Mouse (Mus musculus): ENCODE measurements around the gene Amotl2. TPM values are rescaled to one million over a fixed set of nuclear protein-coding genes. Genes with fewer than 3 reads are reported as not detected.
A peak's percentile ranks its signal among the peaks of the same experiment; 100 is the strongest.

The Amotl2 gene
- polyA plus RNA-seq, 1 experiment from 2014 or later = 38.6 TPM

- Histone ChIP-seq H3K9ac (ENCODE audit: low read length) (peak overlapping the region; percentile 100), H3K4me2 (ENCODE audit: low read depth, low read length) (peak overlapping the region; percentile 96)
- WGBS = 69% methylated on average over 4 of the region's 4 CpGs
Measured at GRCm38 (mm10) chr9:102722750-102723149, 6.3 kb downstream of the Amotl2 start.

GRCm38 (mm10) chr9:102723241-102723709 lies 6.8 kb downstream of the Amotl2 start:
- Histone ChIP-seq H3K4me2 (ENCODE audit: low read depth, low read length) (peak overlapping the region; percentile 96; the same call in 1 of the 2 replicates), H3K36me3 (ENCODE audit: control insufficient read depth, insufficient read depth) (peaks cover 60% of the 10 kb centered on the region), H3K9ac (ENCODE audit: low read length) (peak overlapping the region; percentile 100; the same call in 1 of the 2 replicates), H3K4me1 (ENCODE audit: control insufficient read depth, insufficient read depth, low read length) (peaks cover 80% of the 10 kb centered on the region), H3K27me3 (ENCODE audit: control insufficient read depth, insufficient read depth, low read length) (no peaks in the 10 kb centered on the region), H3K27ac (ENCODE audit: low read length) (peak overlapping the region; percentile 96), H3K4me3 (ENCODE audit: low read length) (no peak overlapping the region), H3K9me3 (replicated peaks; ENCODE audit: control insufficient read depth, low read length) (no peaks in the 10 kb centered on the region)
- WGBS = 80% methylated on average over 12 of the region's 12 CpGs
- no peak for ATAC-seq (replicated peaks; ENCODE audit: extremely low read depth, insufficient read depth, low FRiP score)

More at GRCm38 (mm10) chr9:102722750-102723149, 6.3 kb downstream of the Amotl2 start:
- Histone ChIP-seq H3K27ac (ENCODE audit: low read length) (peak overlapping the region; percentile 96), H3K4me3 (ENCODE audit: low read length) (peak overlapping the region; percentile 94), H3K9me3 (replicated peaks; ENCODE audit: control insufficient read depth, low read length) (no peaks in the 10 kb centered on the region), H3K27me3 (ENCODE audit: control insufficient read depth, insufficient read depth, low read length) (no peaks in the 10 kb centered on the region), H3K36me3 (ENCODE audit: control insufficient read depth, insufficient read depth) (peaks cover 55% of the 10 kb centered on the region), H3K4me1 (ENCODE audit: control insufficient read depth, insufficient read depth, low read length) (peaks cover 77% of the 10 kb centered on the region)
- ATAC-seq (replicated peaks; ENCODE audit: extremely low read depth, insufficient read depth, low FRiP score) = no peak

GRCm38 (mm10) chr9:102723990-102724461 lies 7.6 kb downstream of the Amotl2 start:
- peaks cover 80% of the 10 kb centered on the region for H3K4me1 ChIP-seq (ENCODE audit: control insufficient read depth, insufficient read depth, low read length)
- peak overlapping the region; percentile 16 for H3K9ac ChIP-seq (ENCODE audit: low read length)
- no peak overlapping the region for H3K4me2 ChIP-seq (ENCODE audit: low read depth, low read length)
- H3K27ac ChIP-seq (ENCODE audit: low read length) = peak overlapping the region; percentile 96
- no peak overlapping the region for H3K4me3 ChIP-seq (ENCODE audit: low read length)
- H3K36me3 ChIP-seq (ENCODE audit: control insufficient read depth, insufficient read depth) = peaks cover 67% of the 10 kb centered on the region
- no peaks in the 10 kb centered on the region for H3K27me3 ChIP-seq (ENCODE audit: control insufficient read depth, insufficient read depth, low read length)
- peak; percentile 2; the same call in 1 of the 2 replicates for ATAC-seq (replicated peaks; ENCODE audit: extremely low read depth, insufficient read depth, low FRiP score)
- no peaks in the 10 kb centered on the region for H3K9me3 ChIP-seq (replicated peaks; ENCODE audit: control insufficient read depth, low read length)
- WGBS = 12% methylated on average over 4 of the region's 4 CpGs

- peaks cover 76% of the 10 kb centered on the region for H3K36me3 ChIP-seq (ENCODE audit: control insufficient read depth, insufficient read depth)
- H3K4me1 ChIP-seq (ENCODE audit: control insufficient read depth, insufficient read depth, low read length) = peaks cover 79% of the 10 kb centered on the region
- H3K9ac ChIP-seq (ENCODE audit: low read length) = peak overlapping the region; percentile 11; the same call in 1 of the 2 replicates
- ATAC-seq (replicated peaks; ENCODE audit: extremely low read depth, insufficient read depth, low FRiP score) = no peak
- H3K27ac ChIP-seq (ENCODE audit: low read length) = peak overlapping the region; percentile 96
- H3K9me3 ChIP-seq (replicated peaks; ENCODE audit: control insufficient read depth, low read length) = no peaks in the 10 kb centered on the region
- 67% methylated on average over 7 of the region's 7 CpGs for WGBS
- H3K4me3 ChIP-seq (ENCODE audit: low read length) = no peak overlapping the region
- no peaks in the 10 kb centered on the region for H3K27me3 ChIP-seq (ENCODE audit: control insufficient read depth, insufficient read depth, low read length)
- no peak overlapping the region for H3K4me2 ChIP-seq (ENCODE audit: low read depth, low read length)
Measured at GRCm38 (mm10) chr9:102724942-102725341, 8.5 kb downstream of the Amotl2 start.

- peak; percentile 85 for ATAC-seq (replicated peaks; ENCODE audit: extremely low read depth, insufficient read depth, low FRiP score)
- no peaks in the 10 kb centered on the region for H3K27me3 ChIP-seq (ENCODE audit: control insufficient read depth, insufficient read depth, low read length)
- peak overlapping the region; percentile 61 for H3K9ac ChIP-seq (ENCODE audit: low read length)
- under 1% methylated on average over 18 of the region's 22 CpGs for WGBS
- peaks cover 70% of the 10 kb centered on the region for H3K4me1 ChIP-seq (ENCODE audit: control insufficient read depth, insufficient read depth, low read length)
- H3K27ac ChIP-seq (ENCODE audit: low read length) = peak overlapping the region; percentile 96
- peak overlapping the region; percentile 29; the same call in 1 of the 2 replicates for H3K4me3 ChIP-seq (ENCODE audit: low read length)
- H3K9me3 ChIP-seq (replicated peaks; ENCODE audit: control insufficient read depth, low read length) = no peaks in the 10 kb centered on the region
- H3K4me2 ChIP-seq (ENCODE audit: low read depth, low read length) = peak overlapping the region; percentile 56
- H3K36me3 ChIP-seq (ENCODE audit: control insufficient read depth, insufficient read depth) = peaks cover 78% of the 10 kb centered on the region
Measured at GRCm38 (mm10) chr9:102725958-102726654, 9.6 kb downstream of the Amotl2 start.

GRCm38 (mm10) chr9:102726811-102727210 lies 10.3 kb downstream of the Amotl2 start:
- Histone ChIP-seq H3K4me1 (ENCODE audit: control insufficient read depth, insufficient read depth, low read length) (peaks cover 63% of the 10 kb centered on the region), H3K9ac (ENCODE audit: low read length) (peak overlapping the region; percentile 61)

GRCm38 (mm10) chr9:102727662-102728468 lies 11.4 kb downstream of the Amotl2 start:
- peaks cover 53% of the 10 kb centered on the region for H3K4me1 ChIP-seq (ENCODE audit: control insufficient read depth, insufficient read depth, low read length)
- no peak overlapping the region for H3K4me2 ChIP-seq (ENCODE audit: low read depth, low read length)
- ATAC-seq (replicated peaks; ENCODE audit: extremely low read depth, insufficient read depth, low FRiP score) = no peak
- H3K27ac ChIP-seq (ENCODE audit: low read length) = peak overlapping the region; percentile 96
- no peak overlapping the region for H3K4me3 ChIP-seq (ENCODE audit: low read length)
- H3K27me3 ChIP-seq (ENCODE audit: control insufficient read depth, insufficient read depth, low read length) = no peaks in the 10 kb centered on the region
- H3K36me3 ChIP-seq (ENCODE audit: control insufficient read depth, insufficient read depth) = peaks cover 89% of the 10 kb centered on the region
- peak overlapping the region; percentile 30; the same call in 1 of the 2 replicates for H3K9ac ChIP-seq (ENCODE audit: low read length)
- WGBS = 62% methylated on average over 25 of the region's 25 CpGs
- no peaks in the 10 kb centered on the region for H3K9me3 ChIP-seq (replicated peaks; ENCODE audit: control insufficient read depth, low read length)

More at GRCm38 (mm10) chr9:102726811-102727210, 10.3 kb downstream of the Amotl2 start:
- Histone ChIP-seq H3K4me2 (ENCODE audit: low read depth, low read length) (peak overlapping the region; percentile 56), H3K36me3 (ENCODE audit: control insufficient read depth, insufficient read depth) (peaks cover 85% of the 10 kb centered on the region), H3K27ac (ENCODE audit: low read length) (peak overlapping the region; percentile 96), H3K27me3 (ENCODE audit: control insufficient read depth, insufficient read depth, low read length) (no peaks in the 10 kb centered on the region), H3K9me3 (replicated peaks; ENCODE audit: control insufficient read depth, low read length) (no peaks in the 10 kb centered on the region), H3K4me3 (ENCODE audit: low read length) (0 out of 2 replicates have a peak overlapping the region, but pooled peaks have one; percentile 5)
- ATAC-seq (replicated peaks; ENCODE audit: extremely low read depth, insufficient read depth, low FRiP score) = no peak
- WGBS = 57% methylated on average over 3 of the region's 3 CpGs

GRCm38 (mm10) chr9:102728469-102728747 lies 11.9 kb downstream of the Amotl2 start:
- Histone ChIP-seq H3K4me2 (ENCODE audit: low read depth, low read length) (no peak overlapping the region), H3K27ac (ENCODE audit: low read length) (peak overlapping the region; percentile 96; the same call in 1 of the 2 replicates), H3K9me3 (replicated peaks; ENCODE audit: control insufficient read depth, low read length) (no peaks in the 10 kb centered on the region), H3K4me3 (ENCODE audit: low read length) (no peak overlapping the region), H3K27me3 (ENCODE audit: control insufficient read depth, insufficient read depth, low read length) (no peaks in the 10 kb centered on the region), H3K36me3 (ENCODE audit: control insufficient read depth, insufficient read depth) (peaks cover 87% of the 10 kb centered on the region), H3K4me1 (ENCODE audit: control insufficient read depth, insufficient read depth, low read length) (peaks cover 48% of the 10 kb centered on the region), H3K9ac (ENCODE audit: low read length) (no peak overlapping the region)
- no peak for ATAC-seq (replicated peaks; ENCODE audit: extremely low read depth, insufficient read depth, low FRiP score)
- 93% methylated on average over 9 of the region's 9 CpGs for WGBS

Measured in heart, embryonic 16.5 days (tissue).